Mouse (Mus musculus) liver, postnatal 0 days (tissue): ENCODE measurements around the gene Fam117a. TPM values are rescaled to one million over a fixed set of nuclear protein-coding genes. Genes with fewer than 3 reads are reported as not detected.

Experiments
- ATAC-seq: fragments of 200-750 bp; cut with Nextera tagmentation; 2 replicates; pipeline ENCODE4 v1.8.0; 2017; ENCODE audit warnings: mild to moderate bottlenecking, moderate library complexity
- DNase-seq: peaks from one replicate; pipeline ENCODE4 v3.0.0-alpha.2; 2016
- H3K27ac ChIP-seq: fragments of 300-500 bp; sonication (generic); 2 replicates; pipeline ENCODE4 v1.5.1; 2014; ENCODE audit warnings: antibody characterized with exemption, moderate library complexity, mild to moderate bottlenecking, low read depth
- H3K27me3 ChIP-seq: fragments of 300-500 bp; sonication (generic); 2 replicates; pipeline ENCODE4 v1.6.1; 2014; ENCODE audit warnings: low read length, control low read depth, mixed read lengths; ENCODE audit not compliant: insufficient read depth
- H3K36me3 ChIP-seq: fragments of 300-500 bp; sonication (generic); replicated peaks from 2 replicates; pipeline ENCODE4 v1.6.1; 2014; ENCODE audit warnings: mild to moderate bottlenecking, control low read depth, low read length, moderate library complexity, mixed read lengths; ENCODE audit not compliant: insufficient read depth
- H3K4me1 ChIP-seq: fragments of 300-500 bp; sonication (generic); 2 replicates; pipeline ENCODE4 v1.6.1; 2014; ENCODE audit warnings: antibody characterized with exemption, mild to moderate bottlenecking, control low read depth; ENCODE audit not compliant: insufficient read depth
- H3K4me2 ChIP-seq: fragments of 300-500 bp; sonication (generic); 2 replicates; pipeline ENCODE4 v1.6.1; 2014; ENCODE audit warnings: low read depth, mild to moderate bottlenecking, low read length, moderate library complexity, mixed read lengths
- H3K4me3 ChIP-seq: fragments of 300-500 bp; sonication (generic); 2 replicates; pipeline ENCODE4 v1.5.1; 2014; ENCODE audit warnings: low read depth, low read length
- H3K9ac ChIP-seq: fragments of 300-500 bp; sonication (generic); replicated peaks from 2 replicates; pipeline ENCODE4 v1.6.1; 2014; ENCODE audit warnings: mild to moderate bottlenecking, moderate library complexity
- H3K9me3 ChIP-seq: fragments of 300-500 bp; sonication (generic); 2 replicates; pipeline ENCODE4 v1.6.1; 2016; ENCODE audit warnings: mild to moderate bottlenecking, control low read depth, low read length, mixed read lengths
- CTCF ChIP-seq: sonication (generic); IDR thresholded peaks from 2 replicates; pipeline ENCODE4 v1.5.1; 2016; ENCODE audit warnings: antibody characterized with exemption, low read depth
- EP300 ChIP-seq: IDR thresholded peaks from 2 replicates; pipeline ENCODE4 v1.6.1; 2016; ENCODE audit warnings: antibody characterized with exemption, low read depth, mild to moderate bottlenecking
- WGBS: fragments of 180-500 bp; shearing (Covaris S2); extraction: QIAGEN DNeasy Blood & Tissue Kit; methylation state at CpG from one replicate; pipeline ENCODE4 v1.1.7; 2014; ENCODE audit not compliant: insufficient replicate concordance; 5-methylcytosine and 5-hydroxymethylcytosine counted together
- polyA plus RNA-seq: library from polyadenylated mRNA; unstranded; fragments of >200 nt; fragmentation: Nextera tagmentation; extraction: Ambion mirVana; gene quantifications from 2 replicates; pipeline ENCODE4 v1.2.1, GENCODE M21; 2015

The Fam117a gene
- 60.1 and 61.8 TPM in 2 replicates for polyA plus RNA-seq

GRCm38 (mm10) chr11:95336568-95337128 is at the start of gene Fam117a:
Gene Fam117a (plus strand): TSS chr11:95337018.
- Histone ChIP-seq H3K9ac (peak within 1 kb of the TSS; percentile 84), H3K9me3 (no peaks in the 10 kb centered on the region), H3K27me3 (no peaks in the 10 kb centered on the region), H3K27ac (peak within 1 kb of the TSS; percentile 97), H3K36me3 (peaks cover 7% of the 10 kb centered on the region; the same call in 1 of the 2 replicates), H3K4me1 (peaks cover 50% of the 10 kb centered on the region), H3K4me2 (peak within 1 kb of the TSS; percentile 74), H3K4me3 (peak within 1 kb of the TSS; percentile 89)
- WGBS = 2% methylated on average over 11 of the region's 27 CpGs
- TF ChIP-seq CTCF (peak; percentile 11; the same call in 1 of the 2 replicates), EP300 (0 out of 2 replicates have a peak, but pooled peaks have one; percentile 6)
- DNase-seq (peak; percentile 89), ATAC-seq (peak; percentile 85)

GRCm38 (mm10) chr11:95291998-95292397 is 44.8 kb upstream of the Fam117a start:
- TF ChIP-seq CTCF (no peak), EP300 (no peak)
- Histone ChIP-seq H3K27me3 (no peaks in the 10 kb centered on the region), H3K4me2 (no peak overlapping the region), H3K4me3 (no peak overlapping the region), H3K4me1 (peaks cover 5% of the 10 kb centered on the region; the same call in 1 of the 2 replicates), H3K27ac (no peak overlapping the region), H3K9ac (no peak overlapping the region), H3K36me3 (peaks cover 79% of the 10 kb centered on the region), H3K9me3 (no peaks in the 10 kb centered on the region)
- WGBS = 53% methylated on average over 4 of the region's 4 CpGs
- ATAC-seq (no peak), DNase-seq (no peak)

- ATAC-seq (peak; percentile 40; the same call in 1 of the 2 replicates), DNase-seq (no peak)
- no peak overlapping the region for H3K4me3 ChIP-seq
- no peak overlapping the region for H3K4me2 ChIP-seq
- no peaks in the 10 kb centered on the region for H3K27me3 ChIP-seq
- H3K4me1 ChIP-seq = peaks cover 5% of the 10 kb centered on the region; the same call in 1 of the 2 replicates
- no peaks in the 10 kb centered on the region for H3K9me3 ChIP-seq
- no peak for TF ChIP-seq CTCF
- TF ChIP-seq EP300 = no peak
- 38% methylated on average over 8 of the region's 8 CpGs for WGBS
- no peak overlapping the region for H3K9ac ChIP-seq
- H3K36me3 ChIP-seq = peaks cover 81% of the 10 kb centered on the region
- H3K27ac ChIP-seq = peak overlapping the region; percentile 58
Measured at GRCm38 (mm10) chr11:95293017-95293624, 43.7 kb upstream of the Fam117a start.

- H3K27me3 ChIP-seq = no peaks in the 10 kb centered on the region
- no peak overlapping the region for H3K4me2 ChIP-seq
- H3K9me3 ChIP-seq = no peaks in the 10 kb centered on the region
- TF ChIP-seq CTCF (no peak), EP300 (no peak)
- ATAC-seq = no peak
- H3K4me3 ChIP-seq = no peak overlapping the region
- H3K36me3 ChIP-seq = peaks cover 77% of the 10 kb centered on the region
- no peak overlapping the region for H3K9ac ChIP-seq
- 90% methylated on average over 12 of the region's 13 CpGs for whole genome bisulfite sequencing
- DNase-seq = no peak
- H3K27ac ChIP-seq = no peak overlapping the region
- peaks cover 5% of the 10 kb centered on the region; the same call in 1 of the 2 replicates for H3K4me1 ChIP-seq
Measured at GRCm38 (mm10) chr11:95295736-95296135, 41.1 kb upstream of the Fam117a start.

- Histone ChIP-seq H3K27ac (no peak overlapping the region), H3K4me2 (no peak overlapping the region), H3K36me3 (peaks cover 78% of the 10 kb centered on the region), H3K4me1 (no peaks in the 10 kb centered on the region), H3K9ac (no peak overlapping the region), H3K27me3 (no peaks in the 10 kb centered on the region), H3K4me3 (no peak overlapping the region), H3K9me3 (no peaks in the 10 kb centered on the region)
- TF ChIP-seq EP300 = no peak
- TF ChIP-seq CTCF = peak; percentile 93
- ATAC-seq (peak; percentile 54; the same call in 1 of the 2 replicates), DNase-seq (peak; percentile 54)
- WGBS = 4% methylated on average over 2 of the region's 2 CpGs
Measured at GRCm38 (mm10) chr11:95298146-95298545, 38.7 kb upstream of the Fam117a start.

- H3K27me3 ChIP-seq = no peaks in the 10 kb centered on the region
- 87% methylated on average over 12 of the region's 12 CpGs for WGBS
- H3K9me3 ChIP-seq = no peaks in the 10 kb centered on the region
- no peak for DNase-seq
- H3K4me3 ChIP-seq = no peak overlapping the region
- ATAC-seq = no peak
- no peak overlapping the region for H3K9ac ChIP-seq
- peaks cover 79% of the 10 kb centered on the region for H3K36me3 ChIP-seq
- no peak overlapping the region for H3K27ac ChIP-seq
- H3K4me2 ChIP-seq = no peak overlapping the region
- TF ChIP-seq CTCF = no peak
- no peak for TF ChIP-seq EP300
- H3K4me1 ChIP-seq = no peaks in the 10 kb centered on the region
Measured at GRCm38 (mm10) chr11:95299886-95300285, 36.9 kb upstream of the Fam117a start.
